Mouse (Mus musculus): ENCODE measurements at regions not wholly inside any gene's neighbourhood (a gene's known extent, or its start where the extent isn't known, plus 50 kb on each side); places are given as distances from the start of the nearest gene placed in this dataset. TPM values are rescaled to one million over a fixed set of nuclear protein-coding genes. Genes with fewer than 3 reads are reported as not detected.

DNA sequence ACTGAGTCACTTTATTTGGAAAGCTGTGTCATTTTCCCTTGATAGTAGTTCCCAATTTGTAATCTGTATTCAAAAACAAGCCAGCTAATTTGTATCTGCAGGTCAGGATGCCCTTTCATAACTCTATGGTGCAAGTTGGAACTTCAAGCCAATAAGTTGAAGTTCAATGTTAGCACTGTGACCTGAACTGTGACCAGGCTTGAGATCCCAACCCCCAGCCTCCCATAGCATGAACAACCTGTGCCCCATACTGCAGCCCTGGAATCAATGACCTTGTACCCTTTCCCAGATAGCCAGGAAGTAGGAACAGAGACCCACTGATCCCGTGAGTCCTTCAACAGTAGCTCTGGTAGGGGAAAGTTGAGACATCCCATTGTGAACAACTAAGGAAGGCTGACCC lies 52.5 kb upstream of the Gm9747 start:
- no peak overlapping the region for H3K27ac ChIP-seq
- H3K4me3 ChIP-seq, result no peak overlapping the region
- 94% methylated on average over 1 of the region's 1 CpGs for WGBS
- H3K36me3 ChIP-seq, result no peaks in the 10 kb centered on the region
- no peak overlapping the region for H3K4me2 ChIP-seq (replicated peaks)
- no peaks in the 10 kb centered on the region for H3K27me3 ChIP-seq
- H3K4me1 ChIP-seq, result no peaks in the 10 kb centered on the region
- no peak overlapping the region for H3K9ac ChIP-seq
- ATAC-seq (ENCODE audit: low FRiP score), result no peak
- H3K9me3 ChIP-seq (replicated peaks), result no peaks in the 10 kb centered on the region

Small RNA genes lying in the stretch of these regions (microRNA-seq; reads per million reads assigned to microRNA genes)
- not detected for gene Mir6344

All from hindbrain, embryonic 12.5 days (tissue).